Mouse (Mus musculus) urinary bladder, postnatal 10 days (tissue): Measurements from ENCODE around the gene Tmprss12.
"Not testable (repeated sequence)": the region's sequence is repeated elsewhere in the genome, so short reads cannot be mapped to it uniquely, and the experiment has no call there.

Experiments used
- DNase-seq: peaks from one replicate; pipeline ENCODE4 v3.0.0; 2022; ENCODE audit warnings: low spot score

Tmprss12 gene

DNA sequence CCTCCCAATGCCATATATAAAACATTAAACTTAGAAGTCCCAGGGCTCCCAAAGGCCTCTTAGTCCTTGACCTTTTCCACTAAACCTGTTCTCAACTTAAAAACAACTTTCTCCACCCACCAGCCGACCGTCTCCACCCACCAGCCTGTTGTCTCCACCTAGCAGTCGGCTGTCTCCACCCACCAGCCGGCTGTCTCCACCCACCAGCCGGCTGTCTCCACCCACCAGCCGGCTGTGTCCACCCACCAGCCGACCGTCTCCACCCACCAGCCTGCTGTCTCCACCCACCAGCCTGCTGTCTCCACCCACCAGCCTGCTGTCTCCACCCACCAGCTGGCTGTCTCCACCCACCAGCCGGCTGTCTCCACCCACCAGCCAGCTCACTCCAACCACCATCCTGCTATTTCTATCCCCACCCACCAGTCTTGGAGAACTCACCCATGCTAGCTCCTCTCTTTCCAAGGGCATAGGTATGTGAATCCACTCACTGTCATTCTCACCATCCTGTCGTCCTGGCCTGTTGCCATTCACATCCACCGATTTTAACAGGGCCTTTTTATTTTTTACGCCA, 43.5 kb downstream of the Tmprss12 start:
- DNase-seq, result no peak

- no peak for DNase-seq
Measured at GRCm38 (mm10) chr15:100325235-100325634, 44.6 kb downstream of the Tmprss12 start.

- DNase-seq, result not testable (repeated sequence)
Measured at GRCm38 (mm10) chr15:100328089-100328488, 47.5 kb downstream of the Tmprss12 start.

- not testable (repeated sequence) for DNase-seq
Measured at GRCm38 (mm10) chr15:100329336-100329735, 48.7 kb downstream of the Tmprss12 start.

DNA sequence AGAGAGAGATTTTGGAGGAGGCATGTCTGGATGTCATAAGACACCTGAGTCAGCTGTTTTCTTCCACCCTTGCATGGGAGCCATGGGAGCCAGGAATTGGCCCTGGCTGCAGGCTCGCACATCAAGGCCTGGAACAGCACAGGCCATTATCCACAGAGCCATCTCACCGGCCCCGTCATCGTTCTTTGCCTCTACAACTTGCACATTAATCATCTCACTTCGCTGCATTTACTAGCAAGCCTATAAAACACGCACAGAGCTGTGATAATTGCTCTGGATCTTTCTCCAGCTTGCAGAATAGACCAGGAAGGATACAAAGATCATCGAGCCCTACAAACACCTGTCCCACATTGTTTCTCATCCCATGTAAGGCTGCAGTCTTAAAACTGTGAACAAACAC, 50.1 kb downstream of the Tmprss12 start:
- no peak for DNase-seq

GRCm38 (mm10) chr15:100332077-100332961, 51.7 kb downstream of the Tmprss12 start:
- not testable (repeated sequence) for DNase-seq

GRCm38 (mm10) chr15:100334629-100335028, 54.0 kb downstream of the Tmprss12 start, which contains the start of gene Mettl7a3:
TSS of gene Mettl7a3 (plus strand) at chr15:100334929.
- no peak for DNase-seq

DNA sequence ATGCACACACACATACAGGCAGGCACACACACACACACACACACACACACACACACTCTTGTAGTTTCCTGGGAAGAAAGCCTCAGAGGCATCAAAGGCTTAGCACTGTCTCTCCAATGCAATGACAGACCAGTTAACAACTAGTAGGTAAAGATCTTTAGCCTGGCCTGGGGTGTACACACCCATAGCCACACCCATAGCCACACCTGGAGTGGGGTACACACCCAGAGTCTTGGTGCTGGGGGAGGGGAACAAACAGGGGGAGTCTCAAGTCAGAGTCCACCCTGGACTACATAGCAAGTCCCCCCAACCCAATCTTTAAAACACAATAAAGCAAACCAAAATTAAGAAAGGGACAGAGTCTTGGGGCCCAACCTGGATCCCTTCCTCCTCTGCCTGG, 56.7 kb downstream of the Tmprss12 start:
- not testable (repeated sequence) for DNase-seq

GRCm38 (mm10) chr15:100337847-100338246, 57.2 kb downstream of the Tmprss12 start:
- not testable (repeated sequence) for DNase-seq

DNA sequence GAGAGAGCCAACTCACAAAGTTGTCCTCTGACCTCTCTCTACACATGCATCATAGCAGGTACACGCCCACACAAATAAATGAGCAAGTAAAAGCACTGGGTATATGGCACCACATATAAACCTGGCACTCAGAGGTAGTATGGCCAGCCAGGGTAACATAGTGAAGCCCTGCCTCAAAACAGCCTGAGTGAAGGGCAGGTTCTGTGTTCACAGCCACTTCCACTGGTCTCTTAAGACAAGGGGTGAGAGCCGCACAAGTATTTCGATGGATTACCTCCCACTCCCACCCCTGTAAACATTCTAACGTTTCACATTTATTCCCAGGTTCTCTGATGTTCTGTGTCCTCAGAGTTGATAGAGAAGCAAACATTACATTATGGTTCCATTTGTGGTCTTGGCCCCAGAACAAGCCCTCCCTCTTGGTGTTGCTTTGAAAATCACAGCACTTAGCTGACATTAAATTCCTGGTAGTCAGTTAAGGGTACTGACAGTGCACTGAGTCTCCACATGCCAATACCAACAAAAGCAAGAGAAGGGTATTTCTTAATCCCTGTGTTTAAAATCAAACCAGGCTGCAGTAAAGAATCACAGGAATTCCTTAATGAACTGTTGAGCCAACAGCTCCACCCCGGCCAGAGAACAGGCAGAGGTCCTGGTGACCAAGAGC, 60.8 kb downstream of the Tmprss12 start:
- not testable (repeated sequence) for DNase-seq
